Mouse (Mus musculus): Measurements from ENCODE around the gene Rnf126.

- TF ChIP-seq POLR2A (IDR thresholded peaks at IDR 0.05; ENCODE audit: low read depth, low read length) = no peak
- no peak for TF ChIP-seq CTCF (IDR thresholded peaks at IDR 0.05; ENCODE audit: extremely low read depth, insufficient read depth, insufficient read length, insufficient replicate concordance)
These were observed 11.8 kb downstream of the Rnf126 start, which contains the start of gene Fgf22 for GRCm38 (mm10) chr10:79754856-79755516.

Data from spleen, adult 2 months (tissue).